Mouse (Mus musculus): ENCODE measurements around the gene Dmrt1. TPM values are rescaled to one million over a fixed set of nuclear protein-coding genes. Genes with fewer than 3 reads are reported as not detected.

The Dmrt1 gene
- total RNA-seq, 2 experiments from 2014 or later, result not detected

DNA sequence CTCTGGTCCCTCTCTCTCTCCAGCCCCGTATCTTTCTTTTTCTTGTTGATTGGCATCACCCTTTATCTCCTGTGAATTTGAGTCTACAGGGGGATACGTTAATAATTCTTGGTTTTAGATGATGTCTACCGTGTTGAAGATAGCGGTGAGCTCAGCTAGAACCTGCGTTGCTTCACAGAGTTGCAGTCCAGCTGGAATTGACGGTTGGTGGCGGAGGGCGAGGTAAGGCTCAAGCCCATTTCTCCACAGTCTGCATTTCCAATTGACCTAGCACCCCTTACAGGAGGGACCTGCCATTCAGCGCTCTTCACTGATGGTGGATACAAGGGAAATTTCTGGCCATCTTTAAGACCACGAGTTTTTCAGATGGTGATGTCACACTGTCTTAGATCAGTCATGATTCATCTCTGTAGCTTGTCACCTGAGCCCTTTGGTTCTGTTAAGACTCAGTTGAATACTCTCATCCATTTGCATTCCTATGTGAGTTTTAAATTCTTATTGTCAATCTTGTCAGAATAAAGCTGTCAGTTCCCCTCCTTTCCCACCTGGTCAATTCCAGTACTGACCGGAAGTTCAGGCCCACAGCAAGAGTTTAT lies 133.4 kb downstream of the Dmrt1 start:
- no peak for DNase-seq (ENCODE audit: extremely low spot score in 1 of 2, low spot score in 2 of 2)
- Histone ChIP-seq H3K27ac (no peak overlapping the region), H3K4me3 (no peak overlapping the region)
- intact Hi-C loops (cut with DNase I), result no loop called here
- no peak for TF ChIP-seq CTCF (IDR thresholded peaks at IDR 0.05)

DNA sequence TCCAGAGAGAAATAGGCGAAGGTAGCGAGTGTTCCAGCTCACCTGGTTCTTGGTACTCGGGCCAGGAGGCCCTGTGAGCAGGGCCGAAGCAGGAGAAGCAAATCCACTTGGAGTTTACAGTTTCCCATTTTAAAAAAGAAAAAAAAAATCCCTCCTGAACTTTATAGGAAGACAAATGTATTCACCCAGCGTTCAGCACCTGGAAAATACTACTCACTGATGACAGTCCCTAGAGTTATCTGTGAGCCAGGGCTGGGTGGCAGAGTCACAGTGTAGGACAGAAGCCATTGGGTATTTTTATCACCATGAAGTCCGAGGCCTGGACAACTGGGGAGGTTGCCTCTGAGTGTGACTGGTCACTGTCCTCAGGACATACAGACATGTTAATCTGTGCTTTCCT lies 136.4 kb downstream of the Dmrt1 start:
- TF ChIP-seq CTCF (IDR thresholded peaks at IDR 0.05), result no peak
- no peak for DNase-seq (ENCODE audit: extremely low spot score in 1 of 2, low spot score in 2 of 2)
- no peak overlapping the region for H3K27ac ChIP-seq
- no peak overlapping the region for H3K4me3 ChIP-seq
- intact Hi-C loops (cut with DNase I), result no loop called here

DNA sequence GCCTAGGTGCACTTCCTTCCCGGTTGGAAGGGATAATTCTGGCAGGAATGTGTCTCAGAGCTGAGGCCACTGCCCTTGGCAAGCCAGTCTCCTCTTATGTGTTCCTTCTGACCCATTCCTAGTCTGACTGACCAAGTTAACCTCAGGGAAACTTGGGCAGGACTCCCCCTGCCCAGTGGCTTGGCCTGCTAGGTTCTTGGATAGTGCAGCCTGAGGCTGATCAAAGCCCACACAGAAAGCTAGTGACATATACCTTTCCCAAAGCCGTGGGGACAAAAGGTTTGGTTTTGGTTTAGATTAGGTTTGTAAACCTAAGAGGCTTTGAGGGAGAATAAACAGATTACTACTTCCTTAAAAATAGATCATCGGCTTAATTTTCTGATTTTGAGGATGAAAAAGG lies 141.7 kb downstream of the Dmrt1 start:
- no peak overlapping the region for H3K4me3 ChIP-seq
- intact Hi-C loops (cut with DNase I), result no loop called here
- no peak overlapping the region for H3K27ac ChIP-seq
- no peak for TF ChIP-seq CTCF (IDR thresholded peaks at IDR 0.05)
- DNase-seq (ENCODE audit: extremely low spot score in 1 of 2, low spot score in 2 of 2), result no peak

DNA sequence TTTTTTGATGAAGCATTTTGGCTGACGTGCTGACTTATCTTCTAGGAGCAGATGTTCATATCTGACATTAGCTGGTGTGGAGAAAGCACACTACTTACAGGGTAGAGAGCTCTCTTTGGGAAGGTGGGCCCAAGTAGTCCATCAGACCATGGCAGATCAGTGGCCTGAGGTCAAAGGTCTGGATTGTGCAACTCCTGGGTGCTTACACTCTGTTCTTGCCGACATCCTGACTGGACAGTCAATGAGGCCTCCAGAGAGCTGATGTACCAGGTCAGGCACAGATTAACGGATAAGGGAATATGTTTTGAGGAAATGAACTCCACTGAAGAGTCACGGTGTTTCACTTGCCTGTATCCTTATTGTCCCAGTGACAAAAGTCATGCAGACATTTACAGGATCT lies 143.3 kb downstream of the Dmrt1 start:
- no peak for TF ChIP-seq CTCF (IDR thresholded peaks at IDR 0.05)
- DNase-seq (ENCODE audit: extremely low spot score in 1 of 2, low spot score in 2 of 2), result no peak
- intact Hi-C loops (cut with DNase I), result no loop called here
- H3K27ac ChIP-seq, result no peak overlapping the region
- H3K4me3 ChIP-seq, result no peak overlapping the region

DNA sequence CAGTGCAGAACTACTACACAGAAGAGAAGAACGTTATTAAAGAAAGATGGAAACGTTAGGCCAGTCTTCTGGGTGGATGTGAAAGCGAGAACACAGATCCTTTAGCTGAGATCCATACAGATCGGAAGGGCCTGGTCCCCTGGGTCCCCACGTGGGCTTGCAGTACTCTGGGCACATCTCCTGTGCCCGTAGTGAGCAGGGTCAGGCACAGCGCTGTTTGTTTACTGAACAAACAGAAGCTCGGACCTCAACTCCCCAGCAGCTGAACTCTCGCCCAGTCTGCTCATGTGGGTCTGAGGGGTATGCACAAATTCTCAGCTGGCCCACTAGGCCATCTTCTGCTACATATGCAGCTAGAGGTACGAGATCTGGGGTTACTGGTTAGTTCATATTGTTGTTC lies 145.1 kb downstream of the Dmrt1 start:
- DNase-seq (ENCODE audit: extremely low spot score in 1 of 2, low spot score in 2 of 2), result no peak
- intact Hi-C loops (cut with DNase I), result no loop called here
- Histone ChIP-seq H3K27ac (no peak overlapping the region), H3K4me3 (no peak overlapping the region)
- TF ChIP-seq CTCF (IDR thresholded peaks at IDR 0.05), result no peak

DNA sequence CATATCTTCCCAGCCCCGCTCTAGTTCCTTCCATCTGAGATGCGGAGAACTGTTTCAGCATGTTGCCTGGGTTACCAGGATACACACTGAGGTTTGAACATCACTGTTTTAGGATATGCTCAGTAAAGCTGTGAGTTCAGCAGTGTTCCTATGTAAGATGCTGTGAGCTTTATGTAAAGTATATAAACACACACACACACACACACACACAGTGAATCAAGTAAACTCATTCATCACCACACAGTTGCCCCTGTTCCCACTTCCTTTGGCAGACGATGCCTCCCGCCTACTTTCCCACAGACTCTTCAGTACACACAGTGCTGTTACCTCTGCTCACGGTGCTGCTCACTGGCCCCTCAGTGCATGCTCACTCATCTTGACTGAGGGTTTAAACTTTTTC lies 147.1 kb downstream of the Dmrt1 start:
- H3K4me3 ChIP-seq, result no peak overlapping the region
- intact Hi-C loops (cut with DNase I), result no loop called here
- no peak for DNase-seq (ENCODE audit: extremely low spot score in 1 of 2, low spot score in 2 of 2)
- no peak overlapping the region for H3K27ac ChIP-seq
- TF ChIP-seq CTCF (IDR thresholded peaks at IDR 0.05), result no peak

Other genes with a start within 250 kb of the Dmrt1 start
- gene Dmrt3, start 104.7 kb downstream of the Dmrt1 start, total RNA-seq (2021), result under 1 TPM in 1 of 2 experiments, not detected in 1; 0.14 TPM
- gene Dmrt2, start 166.8 kb downstream of the Dmrt1 start, total RNA-seq (2021), result 1 to 10 TPM; 1.5 to 2.0 TPM